ENCODE assay signal across 25 mouse cellular contexts in genomic region chr1:77471447-77471846, GRCm38 (mm10). TPM values are rescaled to one million over a fixed set of nuclear protein-coding genes. Genes with fewer than 3 reads are reported as not detected.
DNase-seq lines count a peak whose midpoint lies in the region; ATAC-seq and TF ChIP-seq lines count a peak whose summit lies in the region.
"Had no signal": no experiment of that assay in that cellular context is flagged by ENCODE, and none has a peak within 500 bp of the region (broad histone marks: within the 10 kb centered on the region; RNA-seq: fewer than 3 reads in every experiment).

No protein-coding gene starts in this region.

- peak overlapping the region; percentile 44; the same call in 1 of the 2 replicates for H3K27ac ChIP-seq in intestine, embryonic 14.5 days (ENCODE audit: low read depth)
- H3K27ac ChIP-seq in intestine, postnatal 0 days (ENCODE audit: low read depth, low read length) = no peak overlapping the region
- peak overlapping the region; percentile 48; the same call in 1 of the 2 replicates for H3K27ac ChIP-seq in stomach, embryonic 14.5 days (ENCODE audit: low read length)
- H3K27ac ChIP-seq: heart, adult 2 months; hindbrain, embryonic 10.5 days; hindbrain, postnatal 0 days; kidney, postnatal 0 days; limb, embryonic 15.5 days; liver, embryonic 15.5 days; midbrain, embryonic 13.5 days had no signal

- intact Hi-C loops in gastrocnemius, postnatal 14 days (cut with DNase I; ENCODE audit: low total_unique reads) = no loop called here

- no peaks in the 10 kb centered on the region for H3K27me3 ChIP-seq in intestine, embryonic 14.5 days (replicated peaks; ENCODE audit: control insufficient read depth, insufficient read depth, low read length)
- no peaks in the 10 kb centered on the region for H3K27me3 ChIP-seq in intestine, postnatal 0 days (replicated peaks; ENCODE audit: control insufficient read depth, insufficient read depth, low read length)
- no peaks in the 10 kb centered on the region for H3K27me3 ChIP-seq in E14TG2a.4 (ENCODE audit: insufficient read depth, low read length)
- no peaks in the 10 kb centered on the region for H3K27me3 ChIP-seq in stomach, embryonic 14.5 days (ENCODE audit: control insufficient read depth, insufficient read depth, low read length)
- H3K27me3 ChIP-seq: limb, embryonic 15.5 days; liver, embryonic 15.5 days; megakaryocyte, embryonic 14.5 days; midbrain, embryonic 13.5 days had no signal

- 34% methylated on average over 5 of the region's 5 CpGs for WGBS in intestine, embryonic 14.5 days
- WGBS in intestine, postnatal 0 days = 52% methylated on average over 5 of the region's 5 CpGs
- 29% methylated on average over 5 of the region's 5 CpGs for WGBS in stomach, embryonic 14.5 days

- TF ChIP-seq CTCF in intestine, postnatal 0 days (IDR thresholded peaks at IDR 0.05; ENCODE audit: low read depth) = no peak
- TF ChIP-seq CTCF in E14TG2a.4 (conservative IDR thresholded peaks at IDR 0.05; ENCODE audit: low read length) = no peak

- no peak for ATAC-seq in intestine, embryonic 14.5 days (replicated peaks; ENCODE audit: low FRiP score, low TSS enrichment, low read depth)
- no peak for ATAC-seq in intestine, postnatal 0 days
- ATAC-seq in stomach, embryonic 14.5 days (ENCODE audit: insufficient number of reproducible peaks, insufficient read depth, low FRiP score, low read depth) = no peak; the same call in 1 of the 2 replicates
- ATAC-seq: forebrain, embryonic 14.5 days; hindbrain, postnatal 0 days; midbrain, embryonic 13.5 days had no signal

- no peaks in the 10 kb centered on the region for H3K9me3 ChIP-seq in intestine, embryonic 14.5 days (ENCODE audit: control insufficient read depth, low read length)
- no peaks in the 10 kb centered on the region for H3K9me3 ChIP-seq in intestine, postnatal 0 days (ENCODE audit: control insufficient read depth)
- no peaks in the 10 kb centered on the region for H3K9me3 ChIP-seq in E14TG2a.4 (ENCODE audit: low read length)
- no peaks in the 10 kb centered on the region for H3K9me3 ChIP-seq in stomach, embryonic 14.5 days (ENCODE audit: control insufficient read depth, low read depth, low read length)
- H3K9me3 ChIP-seq: hindbrain, embryonic 10.5 days; limb, embryonic 15.5 days; liver, embryonic 15.5 days; midbrain, embryonic 13.5 days had no signal

- peaks cover 23% of the 10 kb centered on the region for H3K4me1 ChIP-seq in intestine, embryonic 14.5 days (replicated peaks; ENCODE audit: control insufficient read depth, insufficient read depth, low read length)
- H3K4me1 ChIP-seq in intestine, postnatal 0 days (replicated peaks; ENCODE audit: control insufficient read depth, insufficient read depth, low read length) = 0 out of 2 replicates have a peak, but pooled peaks cover 7% of the 10 kb centered on the region
- peaks cover 97% of the 10 kb centered on the region for H3K4me1 ChIP-seq in E14TG2a.4 (replicated peaks; ENCODE audit: low read depth, low read length)
- peaks cover 11% of the 10 kb centered on the region for H3K4me1 ChIP-seq in stomach, embryonic 14.5 days (ENCODE audit: control insufficient read depth, insufficient read depth, low read length)
- H3K4me1 ChIP-seq: liver, embryonic 15.5 days; megakaryocyte, embryonic 14.5 days had no signal

- H3K36me3 ChIP-seq in intestine, embryonic 14.5 days (ENCODE audit: control insufficient read depth, insufficient read depth, low read length) = no peaks in the 10 kb centered on the region
- no peaks in the 10 kb centered on the region for H3K36me3 ChIP-seq in intestine, postnatal 0 days (ENCODE audit: control insufficient read depth, insufficient read depth)
- peaks cover 12% of the 10 kb centered on the region for H3K36me3 ChIP-seq in E14TG2a.4 (ENCODE audit: insufficient read depth, low read length)
- no peaks in the 10 kb centered on the region for H3K36me3 ChIP-seq in stomach, embryonic 14.5 days (ENCODE audit: control insufficient read depth, insufficient read depth, low read length)
- H3K36me3 ChIP-seq: limb, embryonic 15.5 days; liver, embryonic 15.5 days; midbrain, embryonic 13.5 days had no signal

- no peak for DNase-seq in intestine, embryonic 14.5 days (ENCODE audit: low spot score)
- peak; percentile 79 for DNase-seq in NIH3T3 (ENCODE audit: low read depth)
- DNase-seq in right cerebral cortex, adult 2 months (ENCODE audit: low spot score in 2 of 2) = no peak
- DNase-seq in gastrocnemius, postnatal 10 days = no peak
- no peak for DNase-seq in gastrocnemius, postnatal 14 days
- DNase-seq: adrenal gland, postnatal 25 days; cerebellum, adult 9-11 months; gastrocnemius, postnatal 25 days; heart, adult 2 months; heart, postnatal 10 days; kidney, adult 2 months; left cerebral cortex, postnatal 4 days; right cerebral cortex, postnatal 25 days; spleen, adult 18-20 months had no signal

- peak overlapping the region; percentile 15; the same call in 1 of the 2 replicates for H3K4me2 ChIP-seq in intestine, embryonic 14.5 days (ENCODE audit: low read length)
- H3K4me2 ChIP-seq in intestine, postnatal 0 days (replicated peaks; ENCODE audit: low read depth) = no peak overlapping the region
- no peak overlapping the region for H3K4me2 ChIP-seq in stomach, embryonic 14.5 days (replicated peaks; ENCODE audit: low read depth, low read length)
- H3K4me2 ChIP-seq: limb, embryonic 15.5 days; liver, embryonic 15.5 days; midbrain, embryonic 13.5 days had no signal

- H3K9ac ChIP-seq in intestine, embryonic 14.5 days (ENCODE audit: low read length) = no peak overlapping the region
- no peak overlapping the region for H3K9ac ChIP-seq in intestine, postnatal 0 days (ENCODE audit: low read depth, low read length)
- no peak overlapping the region for H3K9ac ChIP-seq in stomach, embryonic 14.5 days (replicated peaks; ENCODE audit: low read depth, low read length)
- H3K9ac ChIP-seq: limb, embryonic 15.5 days; liver, embryonic 15.5 days; midbrain, embryonic 13.5 days had no signal

- H3K4me3 ChIP-seq in intestine, embryonic 14.5 days (ENCODE audit: low read depth, low read length) = no peak overlapping the region
- no peak overlapping the region for H3K4me3 ChIP-seq in intestine, postnatal 0 days (ENCODE audit: low read depth, low read length)
- H3K4me3 ChIP-seq in E14TG2a.4 (replicated peaks; ENCODE audit: low read length) = 0 out of 2 replicates have a peak overlapping the region, but pooled peaks have one; percentile 11
- H3K4me3 ChIP-seq in stomach, embryonic 14.5 days (ENCODE audit: low read depth, low read length) = no peak overlapping the region
- H3K4me3 ChIP-seq: heart, adult 2 months; hindbrain, embryonic 10.5 days; limb, embryonic 15.5 days; liver, embryonic 15.5 days; megakaryocyte, embryonic 14.5 days; midbrain, embryonic 13.5 days had no signal

RNA-seq across cellular contexts. Expression of gene Epha4, which starts 43.4 kb away (rescaled TPM):
- polyA plus RNA-seq in intestine, embryonic 14.5 days (2014; fragmentation: Nextera tagmentation; extraction: Ambion mirVana) = 15.4 TPM in 2 replicates
- 1.5 and 2.1 TPM in 2 replicates for polyA plus RNA-seq in intestine, postnatal 0 days (2015; fragmentation: Nextera tagmentation; extraction: Ambion mirVana)
- polyA plus RNA-seq in stomach, embryonic 14.5 days (2014; fragmentation: Nextera tagmentation; extraction: Ambion mirVana) = 18.2 and 19.9 TPM in 2 replicates
- 10 to 100 TPM in 1 of 2 experiments, 1 to 10 TPM in 1; 6.3 to 10.0 TPM for total RNA-seq in gastrocnemius, postnatal 10 days (2021)
- 1 to 10 TPM; 3.1 to 4.5 TPM for total RNA-seq in gastrocnemius, postnatal 14 days (2021)
